Mouse (Mus musculus): ENCODE data around the gene Lrch4.

- TF ChIP-seq CTCF (IDR thresholded peaks at IDR 0.05; ENCODE audit: control insufficient read depth, insufficient read depth, insufficient replicate concordance, low read depth, low read length) (no peak), POLR2A (IDR thresholded peaks at IDR 0.05; ENCODE audit: control insufficient read depth, low read depth, low read length) (no peak)
Measured at GRCm38 (mm10) chr5:137609292-137609691, 19.6 kb upstream of the Lrch4 start.

Measured in testis, adult 2 months (tissue).